Mouse (Mus musculus) heart, postnatal 0 days (tissue): Measurements from ENCODE around the gene Rtn4rl1. TPM values are rescaled to one million over a fixed set of nuclear protein-coding genes. Genes with fewer than 3 reads are reported as not detected.

Source experiments
- ATAC-seq: fragments of 200-750 bp; cut with Nextera tagmentation; 2 replicates; pipeline ENCODE4 v1.8.0; 2017; ENCODE audit warnings: low read depth, moderate number of reproducible peaks, moderate library complexity; ENCODE audit not compliant: insufficient read depth
- DNase-seq: peaks from one replicate; pipeline ENCODE4 v3.0.0-alpha.2; 2016; ENCODE audit warnings: low spot score
- H3K27ac ChIP-seq: fragments of 300-500 bp; sonication (generic); 2 replicates; pipeline ENCODE4 v1.5.1; 2014; ENCODE audit warnings: low read depth, mild to moderate bottlenecking
- H3K27me3 ChIP-seq: fragments of 300-500 bp; sonication (generic); 2 replicates; pipeline ENCODE4 v1.6.1; 2014; ENCODE audit warnings: low read length, mixed read lengths; ENCODE audit not compliant: control insufficient read depth, insufficient read depth
- H3K36me3 ChIP-seq: fragments of 300-500 bp; sonication (generic); replicated peaks from 2 replicates; pipeline ENCODE4 v1.6.1; 2014; ENCODE audit warnings: low read length, mixed read lengths; ENCODE audit not compliant: control insufficient read depth, insufficient read depth
- H3K4me1 ChIP-seq: fragments of 300-500 bp; sonication (generic); 2 replicates; pipeline ENCODE4 v1.6.1; 2014; ENCODE audit warnings: antibody characterized with exemption; ENCODE audit not compliant: control insufficient read depth, insufficient read depth
- H3K4me2 ChIP-seq: fragments of 300-500 bp; sonication (generic); 2 replicates; pipeline ENCODE4 v1.6.1; 2014; ENCODE audit warnings: low read depth, mild to moderate bottlenecking, low read length, moderate library complexity
- H3K4me3 ChIP-seq: fragments of 300-500 bp; sonication (generic); 2 replicates; pipeline ENCODE4 v1.5.1; 2014; ENCODE audit warnings: low read depth, low read length
- H3K9ac ChIP-seq: fragments of 300-500 bp; sonication (generic); replicated peaks from 2 replicates; pipeline ENCODE4 v1.6.1; 2014; ENCODE audit warnings: low read depth, low read length, mixed read lengths
- H3K9me3 ChIP-seq: fragments of 300-500 bp; sonication (generic); replicated peaks from 2 replicates; pipeline ENCODE4 v1.6.1; 2016; ENCODE audit warnings: low read length; ENCODE audit not compliant: control insufficient read depth
- CTCF ChIP-seq: IDR thresholded peaks from 2 replicates; pipeline ENCODE4 v1.5.1; 2016; ENCODE audit warnings: antibody characterized with exemption, control low read depth, low read depth
- EP300 ChIP-seq: IDR thresholded peaks from 2 replicates; pipeline ENCODE4 v1.6.1; 2016; ENCODE audit warnings: antibody characterized with exemption, low read depth
- WGBS: fragments of 180-500 bp; shearing (Covaris S2); extraction: QIAGEN DNeasy Blood & Tissue Kit; methylation state at CpG from one replicate; pipeline ENCODE4 v1.1.7; 2014; 5-methylcytosine and 5-hydroxymethylcytosine counted together
- polyA plus RNA-seq: library from polyadenylated mRNA; unstranded; fragments of >200 nt; fragmentation: Nextera tagmentation; extraction: Ambion mirVana; gene quantifications from 2 replicates; pipeline ENCODE4 v1.2.1, GENCODE M21; 2015
- total RNA-seq: library from RNA; depleted of rRNA; stranded (reverse); fragments of >200 nt; gene quantifications from 2 replicates; pipeline ENCODE4 v1.2.3, GENCODE M21; 2014; ENCODE audit warnings: low replicate concordance

The Rtn4rl1 gene
- total and polyA plus RNA-seq, 2 experiments from 2014 or later, result 12.2 to 19.7 TPM

DNA sequence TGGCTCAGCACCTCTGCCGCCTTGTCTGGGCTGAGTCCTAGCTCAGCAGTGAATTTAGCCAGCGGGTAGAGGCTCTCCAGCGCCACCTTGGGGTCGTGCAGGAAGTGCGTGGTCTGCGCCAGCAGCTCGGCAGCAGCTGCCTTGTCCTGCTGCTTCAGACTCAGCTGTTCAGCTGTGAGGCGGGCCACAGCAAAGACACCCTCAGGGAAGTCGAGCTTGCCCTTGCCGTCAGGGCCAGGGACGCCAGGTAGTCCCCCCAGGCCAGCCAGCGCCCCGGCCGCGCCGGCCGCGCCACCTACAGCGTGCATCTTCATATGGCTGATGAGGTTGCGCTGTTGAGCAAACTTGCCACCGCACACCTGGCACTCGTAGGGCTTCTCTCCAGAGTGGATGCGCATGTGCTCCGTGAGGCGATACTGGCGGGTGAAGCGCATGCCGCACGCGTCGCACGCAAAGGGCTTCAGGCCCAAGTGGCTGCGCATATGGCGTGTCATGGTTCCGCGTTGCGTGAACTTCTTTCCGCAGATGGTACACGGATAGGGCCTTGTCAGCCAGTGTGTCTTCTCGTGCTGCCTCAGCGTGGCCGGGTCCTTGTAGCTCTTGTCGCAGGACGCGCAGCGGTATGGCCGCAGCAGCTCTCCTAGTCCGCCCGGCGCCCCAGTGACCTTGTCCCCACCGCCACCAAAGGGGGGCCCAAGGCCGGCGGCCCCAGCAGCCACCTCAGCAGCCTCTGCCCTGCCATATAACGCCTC is 28.0 kb upstream of the Rtn4rl1 start:
- 7% methylated on average over 51 of the region's 54 CpGs for WGBS
- no peak for DNase-seq
- H3K4me1 ChIP-seq, result peaks cover 3% of the 10 kb centered on the region; the same call in 1 of the 2 replicates
- H3K27me3 ChIP-seq, result peaks cover 40% of the 10 kb centered on the region
- H3K4me2 ChIP-seq, result peak overlapping the region; percentile 89
- TF ChIP-seq EP300 (no peak), CTCF (peak; percentile 76)
- ATAC-seq, result no peak
- H3K9ac ChIP-seq, result peak overlapping the region; percentile 55
- no peaks in the 10 kb centered on the region for H3K9me3 ChIP-seq
- H3K27ac ChIP-seq, result peak overlapping the region; percentile 71
- peak overlapping the region; percentile 67 for H3K4me3 ChIP-seq
- peaks cover 38% of the 10 kb centered on the region for H3K36me3 ChIP-seq

- Histone ChIP-seq H3K27me3 (peaks cover 47% of the 10 kb centered on the region), H3K4me3 (peak overlapping the region; percentile 67), H3K4me1 (peaks cover 3% of the 10 kb centered on the region; the same call in 1 of the 2 replicates), H3K9ac (peak overlapping the region; percentile 55), H3K36me3 (peaks cover 34% of the 10 kb centered on the region), H3K4me2 (peak overlapping the region; percentile 89), H3K9me3 (no peaks in the 10 kb centered on the region), H3K27ac (peak overlapping the region; percentile 71; the same call in 1 of the 2 replicates)
- ATAC-seq (no peak), DNase-seq (no peak)
- 10% methylated on average over 55 of the region's 55 CpGs for whole genome bisulfite sequencing
- no peak for TF ChIP-seq EP300
- TF ChIP-seq CTCF, result no peak
Observed at GRCm38 (mm10) chr11:75166193-75166842, 27.3 kb upstream of the Rtn4rl1 start.

DNA sequence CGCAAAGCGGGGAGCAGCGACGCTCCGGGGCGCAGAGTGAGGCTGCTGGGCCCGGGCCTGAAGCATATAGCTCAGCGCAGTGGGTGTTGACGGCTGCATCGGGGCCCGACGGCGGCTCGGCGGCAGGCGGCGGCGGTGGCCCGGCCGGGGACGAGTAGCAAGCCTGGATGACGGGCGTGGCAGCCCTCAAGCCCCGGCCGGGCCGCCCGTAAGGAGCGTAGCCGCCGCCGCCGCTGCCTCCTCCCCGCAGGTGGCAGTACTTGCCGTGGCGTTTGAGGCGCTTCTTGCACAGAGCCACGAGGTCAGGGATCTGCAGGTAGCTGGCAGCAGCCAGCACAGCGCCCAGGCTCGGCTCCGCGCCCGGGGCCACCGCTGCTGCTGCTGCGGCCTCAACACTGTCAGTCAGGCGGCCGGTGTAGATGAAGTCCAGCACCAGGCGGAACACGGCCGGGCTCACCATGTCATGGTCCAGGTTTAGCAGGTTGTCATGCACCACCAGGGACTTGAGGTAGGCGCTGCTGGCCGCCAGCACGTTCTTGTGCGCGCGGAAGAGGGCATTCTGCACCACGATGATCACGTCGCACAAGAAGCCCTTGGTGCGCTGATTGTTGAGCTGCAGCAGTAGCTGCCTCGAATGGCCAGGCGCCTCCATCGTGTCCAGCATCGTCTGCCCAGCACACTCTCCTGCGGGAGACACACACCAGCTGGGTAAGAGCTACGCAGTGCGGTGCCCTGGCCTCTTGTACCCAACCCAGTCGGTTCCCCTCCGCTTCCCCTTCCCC is 26.5 kb upstream of the Rtn4rl1 start:
- H3K4me2 ChIP-seq, result peak overlapping the region; percentile 89
- 4% methylated on average over 68 of the region's 68 CpGs for WGBS
- no peak for TF ChIP-seq CTCF
- no peak for TF ChIP-seq EP300
- peak overlapping the region; percentile 55 for H3K9ac ChIP-seq
- peak overlapping the region; percentile 71 for H3K27ac ChIP-seq
- DNase-seq (peak; percentile 23), ATAC-seq (no peak)
- H3K4me3 ChIP-seq, result peak overlapping the region; percentile 67
- H3K27me3 ChIP-seq, result peaks cover 54% of the 10 kb centered on the region
- peaks cover 27% of the 10 kb centered on the region for H3K36me3 ChIP-seq
- H3K9me3 ChIP-seq, result no peaks in the 10 kb centered on the region
- H3K4me1 ChIP-seq, result peaks cover 4% of the 10 kb centered on the region; the same call in 1 of the 2 replicates

DNA sequence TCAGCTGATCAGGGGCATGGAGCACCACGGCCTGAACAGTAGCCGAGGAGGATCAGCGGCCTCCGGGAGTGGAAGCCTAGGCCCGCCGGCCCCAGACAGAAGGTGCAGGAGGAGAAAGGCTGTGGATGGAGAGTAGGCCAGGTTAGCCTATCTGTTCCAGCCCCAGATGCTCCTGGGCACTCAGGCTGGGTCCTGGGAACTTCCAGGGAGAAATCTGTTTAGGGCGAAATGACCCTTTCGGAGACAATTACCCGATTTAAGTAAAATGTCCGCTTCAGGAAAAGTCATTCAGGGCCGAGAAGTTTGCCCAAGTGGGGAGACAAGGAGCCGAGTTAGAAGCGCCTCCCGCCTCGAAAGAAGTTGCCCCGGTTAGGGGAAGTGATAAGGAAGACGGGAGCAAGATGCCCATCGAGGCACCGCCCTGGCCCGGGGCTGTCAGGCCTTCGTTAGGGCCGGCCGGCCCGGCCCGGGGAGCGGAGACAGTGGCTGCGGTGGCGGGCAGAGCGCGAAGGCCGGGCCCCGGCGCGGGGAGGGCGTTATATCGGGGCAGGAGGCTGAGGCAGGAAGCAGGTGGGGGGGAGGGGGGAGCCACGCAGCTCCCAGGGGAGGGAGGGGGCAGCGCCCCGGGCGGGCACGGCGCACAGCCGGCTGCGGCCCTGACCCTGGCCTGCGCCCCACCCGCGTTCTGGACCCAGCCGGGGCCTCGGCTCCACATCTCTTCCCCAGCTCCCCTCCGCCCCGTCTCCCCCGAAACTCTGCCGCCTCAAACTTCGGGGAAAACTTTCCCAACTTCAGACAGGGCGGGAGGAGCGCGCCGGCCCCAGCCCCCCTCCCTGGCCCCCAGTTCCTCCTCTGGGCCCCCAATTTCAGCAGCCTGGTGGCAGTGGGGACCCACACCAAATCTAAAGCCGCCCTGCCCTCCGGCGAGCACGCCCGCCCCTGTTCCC is 25.7 kb upstream of the Rtn4rl1 start:
- DNase-seq, result no peak

More for the DNA sequence above, 25.7 kb upstream of the Rtn4rl1 start:
- ATAC-seq, result no peak
- peak overlapping the region; percentile 67 for H3K4me3 ChIP-seq
- no peaks in the 10 kb centered on the region for H3K9me3 ChIP-seq
- peak overlapping the region; percentile 71 for H3K27ac ChIP-seq
- peaks cover 13% of the 10 kb centered on the region for H3K4me1 ChIP-seq
- H3K27me3 ChIP-seq, result peaks cover 63% of the 10 kb centered on the region
- H3K4me2 ChIP-seq, result peak overlapping the region; percentile 89
- WGBS, result 13% methylated on average over 49 of the region's 63 CpGs
- peak overlapping the region; percentile 55 for H3K9ac ChIP-seq
- H3K36me3 ChIP-seq, result peaks cover 19% of the 10 kb centered on the region
- no peak for TF ChIP-seq EP300
- no peak for TF ChIP-seq CTCF
